Mouse (Mus musculus) NIH3T3 (cell line): Measurements from ENCODE around the gene Vill.

Experiments used
- DNase-seq: peaks from one replicate; pipeline ENCODE4 v3.0.0-alpha.2; 2012; ENCODE audit warnings: low read depth

The Vill gene

DNA sequence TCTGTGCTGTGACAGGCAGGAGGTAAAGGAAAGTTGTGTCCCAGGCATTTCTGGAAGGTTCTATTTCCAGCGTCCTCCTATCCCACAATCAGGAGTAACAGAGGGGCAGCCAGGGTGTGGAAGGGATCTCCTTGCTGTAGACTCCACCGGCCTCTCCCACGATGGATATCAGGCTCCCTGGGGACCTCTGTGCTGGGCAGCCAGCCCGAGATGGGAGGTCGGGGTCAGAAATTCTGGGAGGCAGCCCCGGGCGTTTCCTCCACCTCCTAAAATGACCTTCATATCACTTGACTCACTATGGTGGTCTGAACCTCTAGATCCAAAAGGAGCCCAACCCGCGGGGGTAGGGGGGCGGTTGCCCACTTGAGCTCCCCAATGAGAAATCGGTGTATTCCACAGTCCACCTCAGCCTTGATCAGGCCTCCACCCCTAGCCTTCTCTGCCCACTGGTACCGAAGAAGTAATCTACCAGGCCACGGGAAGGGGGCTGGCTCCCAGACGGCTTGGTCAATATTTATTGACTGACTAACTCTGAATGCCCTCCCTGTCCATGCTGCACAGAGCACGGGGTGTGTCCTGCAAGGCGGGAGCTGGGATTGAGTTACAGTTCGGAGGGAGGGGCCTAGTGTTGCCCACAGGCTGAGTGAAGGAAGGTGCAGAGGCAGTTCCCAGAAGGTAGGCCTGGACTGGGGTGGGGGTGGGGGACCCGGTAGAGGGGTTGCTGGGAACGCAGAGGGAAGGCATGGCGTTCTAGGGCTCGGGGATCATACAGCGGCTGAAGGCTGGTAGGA is at the start of gene Vill:
Vill (plus strand) TSS at position 625 of the 791 bp plus-strand sequence.
- peak; percentile 66 for DNase-seq

DNA sequence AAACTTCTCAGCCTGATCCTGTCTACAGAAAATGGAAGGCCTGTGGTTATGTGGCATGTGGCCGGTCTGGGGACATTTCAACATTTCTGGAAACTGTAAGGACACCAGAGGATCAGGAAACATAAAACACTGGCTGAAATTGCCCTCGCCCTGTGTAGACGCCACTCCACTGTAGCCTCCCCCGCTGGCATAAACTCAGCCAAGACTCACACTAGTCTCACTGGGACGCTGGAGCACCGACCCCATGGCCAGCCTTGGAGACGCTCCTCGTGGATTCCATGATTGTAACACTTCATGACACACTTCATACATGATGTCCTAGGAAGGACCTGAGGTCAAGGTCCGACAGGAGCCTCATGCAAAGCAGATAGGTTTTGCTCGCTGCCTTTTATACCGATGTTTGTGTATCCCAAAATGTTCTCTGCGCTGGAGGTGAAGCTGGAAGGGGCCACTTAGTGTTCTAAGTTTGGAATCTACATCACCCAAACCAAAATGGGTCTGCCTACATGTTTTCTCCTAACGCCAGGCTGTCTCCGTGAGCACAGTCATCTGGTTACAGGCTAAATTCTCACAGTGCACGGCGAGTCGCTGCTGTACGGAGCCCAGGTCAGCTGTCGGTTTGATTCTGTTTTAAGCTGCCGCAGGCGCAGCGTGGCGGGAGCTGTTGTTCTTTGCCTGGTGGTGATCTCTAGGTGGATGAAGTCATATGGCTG is 48.4 kb upstream of the Vill start:
- DNase-seq: no peak

GRCm38 (mm10) chr9:119004703-119005076 is 47.9 kb upstream of the Vill start:
- DNase-seq: no peak

DNA sequence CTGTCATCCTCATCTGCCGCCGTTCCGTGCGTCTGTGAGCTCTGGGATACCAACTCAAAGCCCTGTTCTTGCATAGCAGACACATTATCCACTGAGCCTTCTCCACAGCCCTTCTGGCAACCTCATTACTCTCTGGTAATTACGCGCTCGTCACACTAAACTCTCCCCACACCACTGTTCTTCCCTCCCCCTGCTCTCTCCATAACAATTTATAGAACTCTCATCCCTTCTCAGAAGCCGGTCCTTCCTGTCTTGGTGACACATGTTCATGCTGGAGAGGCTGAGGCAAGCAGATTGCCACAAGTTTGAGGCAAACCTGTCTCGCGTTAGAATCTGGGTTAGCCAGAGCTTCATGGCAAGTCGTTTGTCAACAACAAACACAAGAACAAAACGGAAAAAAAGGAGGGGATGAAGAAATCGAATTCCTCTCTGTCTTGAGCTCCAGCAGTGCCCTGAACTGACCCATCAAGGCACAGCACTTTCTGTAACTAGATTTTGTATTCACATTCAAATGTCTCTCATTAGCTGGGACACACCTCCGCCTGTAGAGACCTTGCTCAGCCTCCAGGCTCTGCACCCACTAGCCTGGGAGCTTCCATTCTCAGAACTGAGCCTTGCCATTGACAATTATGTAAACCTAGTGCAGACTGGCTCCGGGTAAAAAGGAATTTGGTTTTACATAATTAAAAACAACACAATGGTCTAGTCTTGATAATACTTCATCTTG is 47.1 kb upstream of the Vill start:
- no peak for DNase-seq

- peak; percentile 25 for DNase-seq
Observed at GRCm38 (mm10) chr9:119007266-119007665, 45.3 kb upstream of the Vill start.

DNA sequence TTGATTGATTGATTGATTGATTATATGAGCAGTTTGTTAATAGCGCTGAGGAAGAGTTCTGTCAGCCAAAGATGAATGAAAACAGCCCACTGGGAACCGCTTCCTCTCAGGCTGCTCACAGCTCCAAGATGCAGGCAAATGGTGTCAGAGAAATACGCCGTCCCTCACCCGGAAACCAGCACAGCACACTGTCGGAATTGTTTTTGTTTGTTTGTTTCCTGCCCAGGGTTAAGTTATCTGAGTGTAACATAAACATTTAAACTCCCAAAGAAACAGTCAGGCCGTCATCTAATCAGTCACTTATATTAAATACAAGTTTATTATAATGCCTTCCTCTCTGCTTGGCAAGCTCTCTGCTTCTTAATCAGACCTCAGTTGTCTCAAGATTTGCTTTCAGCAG is 43.7 kb upstream of the Vill start:
- DNase-seq: no peak

- no peak for DNase-seq
Observed at GRCm38 (mm10) chr9:119010156-119010710, 42.3 kb upstream of the Vill start.

DNA sequence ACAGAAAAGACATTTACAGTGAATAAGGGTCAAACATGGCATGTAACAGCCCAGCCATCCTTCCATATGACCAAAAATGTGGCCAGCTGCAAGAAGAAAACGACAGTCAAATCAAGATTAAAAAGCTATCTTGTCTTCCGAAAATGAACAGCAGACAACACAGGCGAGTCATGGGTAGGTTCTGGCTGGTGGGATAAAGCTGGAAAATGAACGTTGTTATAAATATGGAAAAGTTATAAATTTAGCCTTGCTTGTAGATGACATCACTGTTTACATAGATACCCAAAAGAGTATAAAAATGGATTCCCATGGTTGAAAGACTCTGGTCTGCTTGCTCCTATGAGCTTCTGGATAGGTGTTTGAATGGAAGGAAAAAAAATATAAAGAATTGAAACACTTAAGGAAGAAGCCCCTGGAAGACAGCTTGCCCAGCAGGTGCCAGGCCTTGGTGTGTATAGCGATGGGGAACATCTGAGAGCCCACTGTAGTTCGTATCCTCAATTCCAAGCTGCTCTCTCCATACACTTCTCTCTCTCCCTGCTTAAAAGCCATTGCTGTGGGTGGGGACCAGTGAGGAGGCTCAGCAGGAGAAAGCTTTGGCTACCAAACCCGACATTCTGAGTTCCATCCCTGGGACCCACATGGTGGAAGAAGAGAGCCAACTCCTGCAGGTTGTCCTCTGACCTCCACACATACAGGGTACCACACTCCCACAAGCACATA is 35.6 kb upstream of the Vill start:
- no peak for DNase-seq

DNA sequence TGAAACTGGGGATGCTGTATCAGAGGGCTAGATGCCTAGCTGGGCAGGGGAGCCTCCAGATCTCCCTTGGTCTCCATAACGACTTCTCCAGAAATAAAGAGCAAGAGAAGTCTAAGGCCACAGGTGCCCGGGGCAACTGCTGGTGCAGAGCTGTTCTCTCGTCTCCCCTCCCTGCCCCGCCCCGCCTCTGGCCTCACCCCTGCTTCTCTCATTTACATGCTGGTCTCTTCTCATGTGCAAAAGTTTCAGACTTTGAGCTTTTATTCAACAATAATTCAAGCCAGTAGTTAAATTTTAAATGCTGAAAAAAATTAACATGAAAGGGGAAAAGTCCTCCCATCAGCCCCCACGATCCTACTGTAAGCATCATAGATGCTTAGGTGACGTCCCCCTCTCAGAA is 30.8 kb upstream of the Vill start:
- no peak for DNase-seq

- DNase-seq: no peak
Observed at GRCm38 (mm10) chr9:119025263-119025662, 27.3 kb upstream of the Vill start.

DNA sequence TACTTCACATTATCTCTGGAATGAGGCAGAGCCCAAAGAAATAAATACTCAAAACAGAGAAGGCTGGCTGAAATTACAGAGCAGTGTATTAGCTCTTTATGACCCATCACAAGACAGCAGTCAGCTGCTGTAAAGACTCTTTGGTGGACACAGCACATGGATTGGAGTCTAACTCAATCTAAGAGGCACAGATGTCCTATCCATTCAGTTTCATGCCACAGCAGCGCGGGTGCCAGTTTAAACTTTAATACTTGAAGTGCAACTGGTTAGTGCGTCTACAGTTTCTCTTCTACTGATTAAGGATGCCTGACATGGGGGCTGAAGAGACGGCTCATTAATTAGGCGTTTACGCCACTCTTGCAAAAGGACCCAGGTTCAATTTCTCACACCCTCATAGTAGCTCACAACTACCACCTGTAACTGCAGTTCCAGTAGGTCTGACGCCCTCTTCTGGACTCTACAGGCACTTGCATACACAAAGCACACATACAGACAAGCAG is 26.7 kb upstream of the Vill start:
- no peak for DNase-seq

DNA sequence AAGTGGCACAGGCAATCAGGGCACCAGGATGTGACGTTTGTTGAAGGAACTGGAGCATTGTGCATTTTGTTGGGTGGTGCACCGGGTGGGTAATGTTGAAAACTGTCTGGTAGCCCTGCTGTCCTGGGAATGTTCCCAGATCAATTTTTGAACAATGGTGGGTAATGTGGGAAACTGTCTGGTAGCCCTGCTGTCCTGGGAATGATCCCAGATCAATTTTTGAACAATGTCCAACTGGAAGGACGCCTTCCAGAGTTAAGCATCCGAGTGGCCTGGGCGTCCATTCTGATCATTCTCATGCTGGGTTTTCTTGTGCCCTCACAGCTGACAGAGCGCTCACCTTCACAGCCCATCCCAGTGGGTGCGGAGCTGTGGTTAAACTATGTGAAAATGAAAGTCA is 25.2 kb upstream of the Vill start:
- DNase-seq: no peak

DNA sequence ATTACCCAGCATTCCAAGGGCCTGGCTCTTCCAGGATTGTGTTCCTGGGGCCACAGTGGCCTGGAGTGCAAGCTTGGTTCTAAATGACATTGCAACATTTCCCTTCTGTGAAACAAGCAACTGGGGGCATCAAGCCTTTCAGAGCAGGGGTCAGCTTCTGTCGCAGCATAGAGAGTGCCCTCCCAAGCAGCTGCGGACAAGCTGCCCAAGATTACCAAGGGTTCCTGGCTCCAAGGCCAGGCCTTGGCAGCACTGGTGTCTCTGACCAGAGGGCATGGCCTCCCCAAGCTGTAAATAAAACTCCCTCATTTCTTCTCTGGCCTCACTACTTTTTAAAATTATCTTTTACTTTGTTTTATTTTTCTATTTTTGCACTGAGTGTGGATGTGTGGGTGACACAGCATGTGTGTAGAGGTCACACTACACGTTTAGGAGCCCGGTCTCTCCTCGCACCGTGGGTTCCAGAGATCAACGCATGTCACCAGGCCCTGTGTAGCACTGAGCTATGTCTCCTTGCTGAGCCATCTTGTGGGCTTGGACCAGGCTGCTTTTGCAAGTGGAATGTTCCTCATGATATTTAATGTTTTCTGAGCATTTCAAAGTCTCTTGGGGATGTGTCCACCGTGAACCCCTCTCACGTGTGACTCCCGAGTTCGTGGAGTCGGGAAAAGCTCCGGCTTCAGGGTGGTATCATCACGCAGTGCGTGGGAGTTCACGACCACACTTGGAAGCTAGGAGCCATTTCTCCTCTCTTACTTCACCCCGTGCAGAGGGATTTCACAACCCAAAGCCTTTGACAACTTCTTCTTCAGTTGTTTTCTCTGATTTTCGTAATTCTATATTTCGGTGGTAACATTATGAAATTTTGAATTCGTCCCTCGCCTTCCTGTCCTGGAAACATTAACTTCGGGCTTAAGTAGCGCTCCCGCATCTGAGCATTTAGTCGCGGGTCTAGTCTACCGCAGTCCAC is 24.1 kb upstream of the Vill start:
- no peak for DNase-seq

GRCm38 (mm10) chr9:119029568-119029967 is 23.0 kb upstream of the Vill start:
- peak; percentile 46 for DNase-seq

GRCm38 (mm10) chr9:119031038-119031437 is 21.5 kb upstream of the Vill start:
- no peak for DNase-seq

DNA sequence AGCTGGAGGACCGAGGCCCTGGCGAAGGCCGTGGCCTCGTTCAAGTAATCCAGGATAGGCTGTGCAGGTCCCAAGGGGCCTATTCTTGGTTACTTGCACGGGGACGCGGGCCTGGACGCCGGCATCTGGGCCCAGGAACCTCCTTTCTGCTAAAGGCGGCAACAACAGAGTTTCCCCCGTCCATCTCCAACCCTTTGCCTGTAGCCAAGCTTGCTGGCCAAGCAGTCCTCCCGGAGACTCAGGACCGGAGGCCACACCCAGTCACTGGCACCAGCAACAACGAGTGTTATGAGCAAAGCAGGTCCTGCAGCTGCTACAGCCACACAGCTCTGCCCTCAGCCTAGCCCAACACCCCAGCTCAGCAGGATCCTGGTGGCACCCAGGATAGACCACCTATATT is 20.8 kb upstream of the Vill start:
- DNase-seq: no peak

- no peak for DNase-seq
Observed at GRCm38 (mm10) chr9:119032538-119032937, 20.0 kb upstream of the Vill start.

GRCm38 (mm10) chr9:119033111-119033921 is 19.3 kb upstream of the Vill start:
- DNase-seq: no peak

DNA sequence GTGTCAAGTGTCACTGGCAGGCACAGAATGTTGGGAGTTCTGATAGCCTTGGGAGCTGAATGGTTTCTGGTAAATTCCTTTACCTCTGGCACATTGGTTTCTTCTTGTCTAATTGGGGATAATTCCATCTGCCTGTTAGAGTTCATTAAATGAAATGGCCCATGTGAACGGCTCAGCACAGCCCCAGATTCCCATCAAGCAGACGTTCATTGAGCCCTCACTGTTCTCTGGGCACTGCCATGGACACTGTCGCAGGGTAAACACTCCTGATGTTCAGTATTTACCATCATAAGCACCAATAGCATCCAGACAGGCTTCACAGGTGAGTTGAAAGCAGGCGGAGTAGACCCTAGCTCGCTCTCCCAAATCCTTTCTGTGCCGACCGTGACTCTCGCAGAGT is 18.5 kb upstream of the Vill start:
- no peak for DNase-seq
